Mouse (Mus musculus) C2C12 (cell line): ENCODE measurements at regions not wholly inside any gene's neighbourhood (a gene's known extent, or its start where the extent isn't known, plus 50 kb on each side); places are given as distances from the start of the nearest gene placed in this dataset.

Source experiments
- CTCF ChIP-seq: IDR thresholded peaks from one replicate; pipeline ENCODE4 v1.5.1; 2011; ENCODE audit not compliant: control insufficient read depth, insufficient read depth, insufficient read length
- FOSL1 ChIP-seq: IDR thresholded peaks from one replicate; pipeline ENCODE4 v1.8.0; 2011; ENCODE audit warnings: mild to moderate bottlenecking, low read length; ENCODE audit not compliant: poor library complexity, insufficient read depth, severe bottlenecking
- MAX ChIP-seq: IDR thresholded peaks from one replicate; pipeline ENCODE4 v1.6.1; 2011; ENCODE audit warnings: mild to moderate bottlenecking, control low read depth

DNA sequence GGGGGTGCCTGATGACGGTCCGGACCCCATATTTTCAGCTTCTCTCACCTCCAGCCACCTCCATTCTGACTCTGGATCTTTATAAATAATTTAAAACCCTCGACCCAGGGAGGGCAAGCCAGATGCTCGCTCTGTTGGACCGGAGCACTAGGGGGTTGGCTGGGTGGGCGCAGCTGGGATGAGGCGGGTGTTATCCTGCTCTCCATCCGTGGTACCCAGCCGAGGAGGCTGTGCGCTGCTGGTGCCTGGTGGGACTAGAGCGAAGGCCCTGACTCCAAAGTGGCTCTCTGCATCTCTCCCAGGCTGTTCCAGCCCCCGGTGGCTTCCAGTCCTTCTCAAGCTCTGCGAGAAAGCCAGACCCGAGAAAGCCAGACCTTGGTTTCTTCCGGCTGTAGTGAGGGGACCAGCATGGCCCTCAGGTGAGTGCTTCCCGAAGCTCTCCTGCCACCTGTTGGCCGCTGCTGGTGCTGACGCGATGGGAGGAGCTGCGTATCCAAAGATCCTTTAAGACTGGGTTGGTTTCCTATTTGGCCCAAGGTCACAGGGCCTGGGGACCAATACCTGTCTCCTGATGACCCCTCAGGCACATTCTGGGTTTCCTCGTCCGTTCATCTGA is 127.1 kb upstream of the Pitx1 start:
- TF ChIP-seq CTCF (no peak), FOSL1 (no peak), MAX (no peak)
